18 mouse cellular contexts compared by ENCODE assay signal in the genomic region with DNA sequence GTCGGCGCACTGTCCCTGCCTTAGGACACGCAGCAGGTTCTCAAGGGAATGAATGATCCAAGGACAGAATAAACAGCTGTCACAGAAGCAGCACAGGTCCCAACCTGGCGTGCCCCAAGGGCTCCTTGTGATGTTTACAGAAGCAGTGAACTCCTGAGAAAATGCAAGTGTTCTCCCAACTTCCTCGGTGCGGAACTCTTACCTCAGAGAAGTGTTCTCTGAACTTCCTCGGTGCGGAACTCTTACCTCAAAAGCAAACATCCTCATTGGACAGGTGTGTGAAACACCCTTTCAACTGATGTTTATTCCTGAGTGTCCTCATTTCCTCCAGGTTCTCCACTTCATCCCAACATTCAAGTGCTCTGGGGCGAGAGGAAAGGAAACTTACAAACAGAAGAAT. TPM values are rescaled to one million over a fixed set of nuclear protein-coding genes. Genes with fewer than 3 reads are reported as not detected.
"Had no signal": no experiment of that assay in that cellular context is flagged by ENCODE, and none has a peak within 500 bp of the region (broad histone marks: within the 10 kb centered on the region; RNA-seq: fewer than 3 reads in every experiment).

No protein-coding gene starts in this region.

- H3K36me3 ChIP-seq: liver, embryonic 13.5 days; liver, embryonic 15.5 days; lung, embryonic 15.5 days; midbrain, embryonic 10.5 days; midbrain, embryonic 12.5 days; neural tube, embryonic 13.5 days; stomach, embryonic 15.5 days had no signal

- DNase-seq: liver; liver, embryonic 13.5 days; liver, postnatal 0 days; midbrain, embryonic 14.5 days; right cerebral cortex, postnatal 14 days; thymus, adult 2 months; thymus, postnatal 25 days had no signal

- H3K9ac ChIP-seq: liver, embryonic 13.5 days; liver, embryonic 15.5 days; liver, postnatal 0 days; lung, embryonic 15.5 days; midbrain, embryonic 12.5 days; neural tube, embryonic 13.5 days; stomach, embryonic 15.5 days had no signal

- H3K4me3 ChIP-seq: liver, embryonic 13.5 days; liver, embryonic 15.5 days; lung, embryonic 15.5 days; midbrain, embryonic 10.5 days; midbrain, embryonic 12.5 days; myocyte; neural tube, embryonic 13.5 days; stomach, embryonic 15.5 days had no signal

- H3K27ac ChIP-seq: liver, embryonic 13.5 days; liver, embryonic 15.5 days; lung, embryonic 15.5 days; midbrain, embryonic 10.5 days; midbrain, embryonic 12.5 days; neural tube, embryonic 13.5 days; stomach, embryonic 15.5 days; stomach, postnatal 0 days had no signal

- H3K9me3 ChIP-seq: liver, embryonic 13.5 days; liver, embryonic 15.5 days; lung, embryonic 15.5 days; midbrain, embryonic 12.5 days; neural tube, embryonic 13.5 days; stomach, embryonic 15.5 days had no signal

- ATAC-seq: liver, postnatal 0 days; midbrain, embryonic 16.5 days had no signal

- H3K4me2 ChIP-seq: liver, embryonic 11.5 days; liver, embryonic 13.5 days; liver, embryonic 15.5 days; lung, embryonic 15.5 days; midbrain, embryonic 12.5 days; neural tube, embryonic 13.5 days; stomach, embryonic 15.5 days had no signal

RNA-seq across cellular contexts. Expression of a gene that starts 15.3 kb away (rescaled TPM):
- polyA plus RNA-seq: liver, embryonic 11.5 days; liver, embryonic 13.5 days; liver, embryonic 15.5 days; liver, postnatal 0 days; midbrain, embryonic 14.5 days; midbrain, embryonic 16.5 days; myocyte; spleen, adult 2 months had no signal

RNA-seq across cellular contexts. Expression of a gene that starts 21.8 kb away (rescaled TPM):
- polyA plus RNA-seq: midbrain, embryonic 14.5 days had no signal
